Mouse (Mus musculus) layer of hippocampus, postnatal 36 days (tissue): ENCODE data around the gene Rbl1. TPM values are rescaled to one million over a fixed set of nuclear protein-coding genes. Genes with fewer than 3 reads are reported as not detected.
"Not testable (repeated sequence)": the region's sequence is repeated elsewhere in the genome, so short reads cannot be mapped to it uniquely, and the experiment has no call there.

ENCODE experiments used
- DNase-seq, 2 experiments: peaks; one replicate each; pipeline ENCODE4 v3.0.0; 2022
- total RNA-seq, 2 experiments: library from RNA; stranded (reverse); gene quantifications; 2 replicates each; pipeline ENCODE4 v1.2.3; 2021

The Rbl1 gene
- total RNA-seq, 2 experiments from 2014 or later, result 1.7 to 1.8 TPM

GRCm38 (mm10) chr2:157170626-157171025, 33.7 kb downstream of the Rbl1 start:
- no peak for DNase-seq

- DNase-seq, result peak in 1 of 2 experiments; percentile 9
Measured at GRCm38 (mm10) chr2:157170166-157170565, 34.2 kb downstream of the Rbl1 start.

GRCm38 (mm10) chr2:157166371-157167080, 37.8 kb downstream of the Rbl1 start:
- peak in 1 of 2 experiments; percentile 8 for DNase-seq

GRCm38 (mm10) chr2:157165312-157166224, 38.8 kb downstream of the Rbl1 start:
- not testable (repeated sequence) for DNase-seq

GRCm38 (mm10) chr2:157164101-157164500, 40.2 kb downstream of the Rbl1 start:
- DNase-seq, result no peak

GRCm38 (mm10) chr2:157156079-157156478, 48.3 kb downstream of the Rbl1 start:
- no peak for DNase-seq

- DNase-seq, result no peak
Measured at GRCm38 (mm10) chr2:157153235-157153634, 51.1 kb downstream of the Rbl1 start.

- no peak for DNase-seq
Measured at GRCm38 (mm10) chr2:157148417-157148816, 55.9 kb downstream of the Rbl1 start.

GRCm38 (mm10) chr2:157147397-157148020, 56.8 kb downstream of the Rbl1 start:
- no peak for DNase-seq

GRCm38 (mm10) chr2:157145173-157145572, 59.2 kb downstream of the Rbl1 start:
- no peak for DNase-seq

GRCm38 (mm10) chr2:157144132-157144531, 60.2 kb downstream of the Rbl1 start:
- DNase-seq, result no peak

GRCm38 (mm10) chr2:157141962-157142361, 62.4 kb downstream of the Rbl1 start:
- DNase-seq, result no peak

GRCm38 (mm10) chr2:157139251-157139802, 65.0 kb downstream of the Rbl1 start:
- no peak for DNase-seq

- DNase-seq, result no peak
Measured at GRCm38 (mm10) chr2:157138808-157139207, 65.5 kb downstream of the Rbl1 start.

- no peak for DNase-seq
Measured at GRCm38 (mm10) chr2:157137959-157138731, 66.2 kb downstream of the Rbl1 start.

GRCm38 (mm10) chr2:157136646-157137045, 67.7 kb downstream of the Rbl1 start:
- no peak for DNase-seq

- DNase-seq, result no peak
Measured at GRCm38 (mm10) chr2:157136176-157136575, 68.2 kb downstream of the Rbl1 start.

- DNase-seq, result no peak
Measured at GRCm38 (mm10) chr2:157135529-157136120, 68.7 kb downstream of the Rbl1 start.

- peak; percentile 88 to 89 for DNase-seq
Measured at GRCm38 (mm10) chr2:157135014-157135413, 69.3 kb downstream of the Rbl1 start, which contains the start of gene Samhd1. Gene Samhd1 (minus strand): TSS chr2:157135265.

- no peak for DNase-seq
Measured at GRCm38 (mm10) chr2:157134479-157134931, 69.8 kb downstream of the Rbl1 start.
